Mouse (Mus musculus) limb, embryonic 15.5 days (tissue): ENCODE measurements around the gene Naaladl2. TPM values are rescaled to one million over a fixed set of nuclear protein-coding genes. Genes with fewer than 3 reads are reported as not detected.
A peak's percentile ranks its signal among the peaks of the same experiment; 100 is the strongest.

ENCODE experiments used
- ATAC-seq: fragments of 200-750 bp; cut with Nextera tagmentation; 2 replicates; pipeline ENCODE4 v1.8.0; 2017; ENCODE audit warnings: low read depth, moderate TSS enrichment; ENCODE audit not compliant: insufficient number of reproducible peaks, low FRiP score, low TSS enrichment
- H3K27ac ChIP-seq: fragments of 300-500 bp; sonication (generic); 2 replicates; pipeline ENCODE4 v1.5.1; 2015; ENCODE audit warnings: moderate library complexity, mild to moderate bottlenecking, inconsistent platforms
- H3K27me3 ChIP-seq: fragments of 300-500 bp; sonication (generic); 2 replicates; pipeline ENCODE4 v1.6.1; 2015; ENCODE audit warnings: inconsistent platforms
- H3K36me3 ChIP-seq: fragments of 300-500 bp; sonication (generic); 2 replicates; pipeline ENCODE4 v1.6.1; 2015; ENCODE audit warnings: inconsistent platforms
- H3K4me1 ChIP-seq: fragments of 300-500 bp; sonication (generic); 2 replicates; pipeline ENCODE4 v1.6.1; 2015; ENCODE audit warnings: inconsistent platforms
- H3K4me2 ChIP-seq: fragments of 300-500 bp; sonication (generic); 2 replicates; pipeline ENCODE4 v1.6.1; 2015; ENCODE audit warnings: mild to moderate bottlenecking, inconsistent platforms
- H3K4me3 ChIP-seq: fragments of 300-500 bp; sonication (generic); 2 replicates; pipeline ENCODE4 v1.5.1; 2015; ENCODE audit warnings: mild to moderate bottlenecking, inconsistent platforms
- H3K9ac ChIP-seq: fragments of 300-500 bp; sonication (generic); 2 replicates; pipeline ENCODE4 v1.6.1; 2015; ENCODE audit warnings: inconsistent platforms
- H3K9me3 ChIP-seq: fragments of 300-500 bp; sonication (generic); 2 replicates; pipeline ENCODE4 v1.6.1; 2016; ENCODE audit warnings: inconsistent platforms
- WGBS: fragments of 180-500 bp; shearing (Covaris S2); methylation state at CpG from one replicate; pipeline ENCODE4 v1.1.7; 2015; 5-methylcytosine and 5-hydroxymethylcytosine counted together
- polyA plus RNA-seq: library from polyadenylated mRNA; unstranded; fragments of >200 nt; fragmentation: Nextera tagmentation; extraction: Ambion mirVana; gene quantifications from 2 replicates; pipeline ENCODE4 v1.2.1, GENCODE M21; 2015

The Naaladl2 gene
- polyA plus RNA-seq, 1 experiment from 2014 or later = 2.3 TPM

DNA sequence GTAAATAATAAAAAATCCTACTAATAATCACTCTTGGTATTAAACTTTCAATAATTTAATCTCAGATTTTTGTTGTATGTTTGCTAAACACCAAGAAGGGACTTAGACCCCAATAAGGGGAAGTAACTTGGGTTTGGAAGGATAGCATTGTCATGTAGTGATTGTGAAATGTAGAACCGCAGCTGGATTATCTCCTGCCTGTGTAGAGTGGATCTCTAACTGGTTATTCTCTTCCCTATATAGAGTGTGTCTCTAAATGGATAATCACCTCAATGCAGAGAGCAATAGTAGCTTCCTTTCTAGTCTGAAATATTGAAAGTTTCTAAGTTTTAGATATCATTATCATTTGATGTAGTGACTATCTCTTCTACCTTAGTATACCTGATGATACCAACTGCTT is 1001.3 kb downstream of the Naaladl2 start:
- no peaks in the 10 kb centered on the region for H3K9me3 ChIP-seq
- H3K27ac ChIP-seq = no peak overlapping the region
- H3K4me1 ChIP-seq = no peaks in the 10 kb centered on the region
- no peak overlapping the region for H3K4me2 ChIP-seq
- no peak for ATAC-seq
- 78% methylated on average over 1 of the region's 1 CpGs for WGBS
- H3K4me3 ChIP-seq = no peak overlapping the region
- no peaks in the 10 kb centered on the region for H3K36me3 ChIP-seq
- H3K27me3 ChIP-seq = no peaks in the 10 kb centered on the region
- H3K9ac ChIP-seq = no peak overlapping the region

DNA sequence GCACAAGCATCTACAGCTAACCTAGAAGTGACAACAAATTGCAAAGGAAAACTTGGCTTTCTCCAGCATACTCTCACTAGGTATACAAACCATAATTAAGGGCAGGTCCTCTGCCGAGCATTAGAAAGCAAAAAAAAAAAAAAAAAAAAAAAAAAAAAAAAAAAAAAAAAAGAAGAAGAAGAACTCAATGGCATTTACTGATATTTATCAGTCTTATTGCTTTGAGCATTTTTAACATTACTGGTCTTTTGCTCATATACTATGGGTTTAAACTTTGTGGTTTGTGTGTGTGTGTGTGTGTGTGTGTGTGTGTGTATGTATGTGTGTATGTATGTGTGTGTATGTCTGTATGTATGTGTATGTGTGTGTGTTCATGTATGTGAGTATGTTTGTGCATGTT is 1006.1 kb downstream of the Naaladl2 start:
- ATAC-seq = no peak
- Histone ChIP-seq H3K9ac (no peak overlapping the region), H3K4me2 (no peak overlapping the region), H3K27ac (no peak overlapping the region), H3K4me3 (no peak overlapping the region), H3K9me3 (no peaks in the 10 kb centered on the region), H3K27me3 (no peaks in the 10 kb centered on the region), H3K36me3 (no peaks in the 10 kb centered on the region), H3K4me1 (no peaks in the 10 kb centered on the region)
- 68% methylated on average over 1 of the region's 1 CpGs for WGBS

DNA sequence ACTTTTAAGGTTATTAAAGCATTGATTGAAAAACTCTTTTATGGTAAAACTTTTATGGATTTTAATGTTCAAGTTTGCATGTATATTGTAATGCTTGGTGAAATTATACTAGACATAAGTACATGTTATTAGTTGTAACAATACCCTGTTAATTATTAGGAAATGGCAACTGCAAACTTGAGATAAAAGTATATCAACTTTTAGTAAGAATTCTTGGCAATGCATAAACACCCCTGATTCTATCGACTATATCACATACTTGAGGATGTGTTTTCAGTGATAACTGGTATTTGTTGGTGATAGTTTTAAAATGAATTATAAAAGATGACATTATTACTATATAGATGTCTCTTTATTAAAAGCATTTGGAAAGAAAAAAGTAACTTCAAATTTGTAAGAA is 1017.9 kb downstream of the Naaladl2 start:
- Histone ChIP-seq H3K4me2 (no peak overlapping the region), H3K36me3 (no peaks in the 10 kb centered on the region), H3K4me1 (no peaks in the 10 kb centered on the region), H3K4me3 (no peak overlapping the region), H3K27ac (no peak overlapping the region), H3K9ac (no peak overlapping the region), H3K9me3 (no peaks in the 10 kb centered on the region), H3K27me3 (no peaks in the 10 kb centered on the region)
- WGBS = 76% methylated on average over 1 of the region's 1 CpGs
- ATAC-seq = no peak

DNA sequence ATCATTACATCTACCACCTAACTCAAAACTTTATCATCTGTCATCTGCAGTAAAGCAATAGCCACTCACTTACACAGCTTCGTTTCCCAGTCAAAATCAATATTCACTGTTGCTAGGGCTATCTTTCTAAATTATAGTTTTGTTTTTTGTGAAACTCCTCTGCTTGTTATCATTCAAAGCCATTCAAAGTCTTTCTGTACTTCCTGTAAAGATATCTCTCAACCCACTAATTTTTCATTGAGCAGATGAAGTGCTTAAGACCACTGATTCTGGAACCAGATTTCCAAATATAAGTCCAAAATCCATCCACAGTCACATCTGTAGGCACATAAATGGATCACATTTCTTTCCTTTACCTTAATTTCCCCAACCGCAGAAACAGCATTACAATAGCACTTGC is 1020.0 kb downstream of the Naaladl2 start:
- Histone ChIP-seq H3K9ac (no peak overlapping the region), H3K4me2 (no peak overlapping the region), H3K27ac (no peak overlapping the region), H3K4me3 (no peak overlapping the region), H3K4me1 (no peaks in the 10 kb centered on the region), H3K27me3 (no peaks in the 10 kb centered on the region), H3K36me3 (no peaks in the 10 kb centered on the region), H3K9me3 (no peaks in the 10 kb centered on the region)
- WGBS = 85% methylated on average over 2 of the region's 2 CpGs
- no peak for ATAC-seq

DNA sequence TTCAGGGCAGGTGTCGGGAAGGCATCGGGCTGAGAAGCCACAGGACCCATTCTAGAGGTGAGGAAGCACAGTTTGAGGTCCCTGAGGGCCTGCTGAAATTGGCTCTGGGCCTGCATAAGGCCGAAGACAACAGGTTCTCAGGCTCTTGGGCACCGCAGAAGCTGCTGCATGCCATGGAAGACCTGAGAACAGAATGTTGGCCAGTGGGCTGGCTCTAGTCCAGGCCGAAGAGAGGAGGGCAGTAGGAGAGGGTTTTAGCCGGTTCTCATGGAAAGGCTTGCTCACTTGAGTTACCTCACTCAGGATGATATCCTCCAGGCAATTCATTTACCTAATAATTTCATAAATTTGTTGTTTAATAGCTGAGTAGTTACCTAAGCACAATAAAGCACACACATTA is 1025.9 kb downstream of the Naaladl2 start:
- WGBS = 87% methylated on average over 6 of the region's 6 CpGs
- no peaks in the 10 kb centered on the region for H3K9me3 ChIP-seq
- H3K4me3 ChIP-seq = no peak overlapping the region
- no peaks in the 10 kb centered on the region for H3K36me3 ChIP-seq
- ATAC-seq = no peak
- no peak overlapping the region for H3K4me2 ChIP-seq
- no peaks in the 10 kb centered on the region for H3K4me1 ChIP-seq
- H3K27me3 ChIP-seq = no peaks in the 10 kb centered on the region
- no peak overlapping the region for H3K9ac ChIP-seq
- H3K27ac ChIP-seq = no peak overlapping the region

DNA sequence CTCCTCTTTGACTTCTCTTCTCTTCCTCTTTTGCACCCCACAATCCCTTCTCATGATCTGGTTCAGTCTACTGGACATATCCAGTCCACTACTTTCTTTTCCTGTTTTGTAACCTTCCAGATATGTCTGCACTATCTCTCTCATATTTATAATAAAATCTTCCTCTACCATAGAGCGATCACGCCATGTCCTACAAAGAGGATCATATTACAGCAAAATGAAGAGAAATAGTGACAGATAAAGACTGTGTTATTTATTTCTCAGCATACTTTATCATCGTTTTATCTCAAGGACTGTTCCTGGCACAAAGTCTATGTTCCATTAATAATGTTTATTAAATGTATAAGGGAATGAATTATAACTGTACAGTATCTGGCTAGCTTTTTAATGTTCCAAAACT is 1029.2 kb downstream of the Naaladl2 start:
- WGBS = 82% methylated on average over 3 of the region's 3 CpGs
- Histone ChIP-seq H3K27me3 (no peaks in the 10 kb centered on the region), H3K9ac (no peak overlapping the region), H3K4me3 (no peak overlapping the region), H3K27ac (no peak overlapping the region), H3K4me2 (no peak overlapping the region), H3K4me1 (no peaks in the 10 kb centered on the region), H3K9me3 (no peaks in the 10 kb centered on the region), H3K36me3 (no peaks in the 10 kb centered on the region)
- ATAC-seq = no peak

DNA sequence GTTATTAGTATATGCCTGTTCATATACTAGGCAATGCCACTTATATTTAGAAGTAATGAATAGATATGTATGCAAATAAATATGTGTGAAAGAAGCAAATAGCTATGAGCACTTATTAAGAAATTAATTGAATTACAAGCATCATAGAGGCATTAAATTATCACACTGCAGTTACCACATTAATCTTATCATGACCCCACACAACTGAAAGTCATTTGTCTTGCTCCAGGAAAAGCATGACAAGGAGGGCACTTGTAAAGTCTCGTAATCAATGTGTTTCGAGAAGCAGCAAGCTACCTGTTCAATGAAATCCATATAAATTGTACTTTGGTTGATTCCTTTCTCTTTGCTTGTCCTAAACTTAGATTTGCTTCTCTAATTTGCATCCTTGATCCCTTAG is 1030.7 kb downstream of the Naaladl2 start:
- no peak for ATAC-seq
- Histone ChIP-seq H3K36me3 (no peaks in the 10 kb centered on the region), H3K9me3 (no peaks in the 10 kb centered on the region), H3K9ac (no peak overlapping the region), H3K4me1 (no peaks in the 10 kb centered on the region), H3K27ac (no peak overlapping the region), H3K4me3 (no peak overlapping the region), H3K4me2 (no peak overlapping the region), H3K27me3 (no peaks in the 10 kb centered on the region)
- 77% methylated on average over 2 of the region's 2 CpGs for WGBS

DNA sequence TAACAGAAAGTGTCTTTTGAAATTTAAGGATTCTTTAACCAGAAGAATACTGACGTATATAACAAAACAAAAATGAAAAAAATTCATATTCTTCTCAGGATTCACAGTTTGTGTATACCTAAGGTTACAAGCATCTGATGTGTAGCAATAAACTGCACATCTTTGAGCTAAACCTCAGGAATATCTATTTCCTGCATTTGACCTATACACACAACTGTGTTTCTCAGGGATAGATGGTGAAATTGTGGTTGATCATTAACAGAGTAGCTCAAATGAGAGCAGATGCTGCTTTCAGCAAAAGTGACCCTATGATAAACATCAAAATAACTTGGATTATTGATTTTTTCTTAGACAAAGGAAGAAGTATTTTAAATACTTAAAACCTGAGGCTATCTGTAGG is 1037.7 kb downstream of the Naaladl2 start:
- no peaks in the 10 kb centered on the region for H3K9me3 ChIP-seq
- no peaks in the 10 kb centered on the region for H3K4me1 ChIP-seq
- ATAC-seq = no peak
- WGBS = 87% methylated on average over 1 of the region's 1 CpGs
- H3K9ac ChIP-seq = no peak overlapping the region
- no peaks in the 10 kb centered on the region for H3K27me3 ChIP-seq
- no peak overlapping the region for H3K4me3 ChIP-seq
- H3K36me3 ChIP-seq = no peaks in the 10 kb centered on the region
- H3K27ac ChIP-seq = no peak overlapping the region
- no peak overlapping the region for H3K4me2 ChIP-seq

DNA sequence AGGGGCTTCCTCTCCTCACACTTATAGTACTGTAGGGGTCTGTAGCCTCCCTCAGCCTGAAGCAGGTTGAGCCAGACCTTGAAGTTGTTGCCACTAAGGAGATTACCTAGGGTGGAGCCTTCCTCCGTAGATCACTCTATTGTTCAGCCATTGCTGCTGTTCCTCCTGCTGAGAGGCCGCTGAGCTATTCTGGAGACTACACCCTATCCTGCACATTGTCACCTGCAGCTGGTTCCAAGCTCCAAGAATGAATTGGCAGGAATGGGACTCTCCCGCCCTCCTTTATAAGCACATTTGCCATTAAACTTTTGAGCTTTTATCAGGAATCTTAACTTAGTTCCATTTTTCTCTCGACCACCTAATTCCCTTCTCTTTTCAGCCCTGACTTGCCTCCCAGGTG is 1064.3 kb downstream of the Naaladl2 start:
- H3K9me3 ChIP-seq = no peaks in the 10 kb centered on the region
- no peaks in the 10 kb centered on the region for H3K4me1 ChIP-seq
- 56% methylated on average over 4 of the region's 4 CpGs for WGBS
- ATAC-seq = no peak
- no peak overlapping the region for H3K4me2 ChIP-seq
- no peak overlapping the region for H3K9ac ChIP-seq
- H3K27ac ChIP-seq = no peak overlapping the region
- no peak overlapping the region for H3K4me3 ChIP-seq
- H3K36me3 ChIP-seq = no peaks in the 10 kb centered on the region
- H3K27me3 ChIP-seq = no peaks in the 10 kb centered on the region

DNA sequence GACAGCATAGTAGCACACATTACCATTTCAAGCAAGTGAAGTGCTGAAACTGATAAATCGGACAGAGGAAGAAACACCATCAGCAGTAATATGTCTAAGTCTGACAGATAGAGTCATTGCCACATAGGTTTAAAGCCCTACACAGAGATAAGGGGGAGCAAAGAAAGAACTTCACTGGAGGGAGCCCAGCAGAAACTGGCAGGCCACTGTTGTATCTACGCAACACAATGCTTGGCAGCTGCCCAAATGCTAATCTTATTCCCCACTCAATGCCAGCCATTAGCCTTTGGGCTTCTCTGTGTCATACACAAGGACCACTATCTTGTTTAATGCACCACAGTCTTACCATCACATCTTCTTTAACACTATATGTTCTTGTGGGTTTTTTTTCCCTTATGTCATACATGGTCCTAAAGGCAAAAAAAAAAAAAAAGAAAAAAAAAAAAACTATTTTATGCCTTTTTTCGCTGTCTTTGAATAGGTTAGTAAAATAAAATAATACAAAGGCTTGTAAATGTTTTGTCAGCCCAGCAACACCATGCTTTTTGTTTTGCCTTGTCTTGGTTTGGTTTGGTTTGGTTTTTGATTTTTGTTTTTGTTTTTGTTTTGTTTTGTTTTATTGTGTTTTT is 1072.8 kb downstream of the Naaladl2 start:
- no peak for ATAC-seq
- H3K4me2 ChIP-seq = no peak overlapping the region
- WGBS = 62% methylated on average over 3 of the region's 3 CpGs
- H3K27ac ChIP-seq = no peak overlapping the region
- H3K9me3 ChIP-seq = no peaks in the 10 kb centered on the region
- H3K36me3 ChIP-seq = no peaks in the 10 kb centered on the region
- H3K4me1 ChIP-seq = peaks cover 5% of the 10 kb centered on the region; the same call in 1 of the 2 replicates
- H3K27me3 ChIP-seq = no peaks in the 10 kb centered on the region
- H3K9ac ChIP-seq = no peak overlapping the region
- no peak overlapping the region for H3K4me3 ChIP-seq

DNA sequence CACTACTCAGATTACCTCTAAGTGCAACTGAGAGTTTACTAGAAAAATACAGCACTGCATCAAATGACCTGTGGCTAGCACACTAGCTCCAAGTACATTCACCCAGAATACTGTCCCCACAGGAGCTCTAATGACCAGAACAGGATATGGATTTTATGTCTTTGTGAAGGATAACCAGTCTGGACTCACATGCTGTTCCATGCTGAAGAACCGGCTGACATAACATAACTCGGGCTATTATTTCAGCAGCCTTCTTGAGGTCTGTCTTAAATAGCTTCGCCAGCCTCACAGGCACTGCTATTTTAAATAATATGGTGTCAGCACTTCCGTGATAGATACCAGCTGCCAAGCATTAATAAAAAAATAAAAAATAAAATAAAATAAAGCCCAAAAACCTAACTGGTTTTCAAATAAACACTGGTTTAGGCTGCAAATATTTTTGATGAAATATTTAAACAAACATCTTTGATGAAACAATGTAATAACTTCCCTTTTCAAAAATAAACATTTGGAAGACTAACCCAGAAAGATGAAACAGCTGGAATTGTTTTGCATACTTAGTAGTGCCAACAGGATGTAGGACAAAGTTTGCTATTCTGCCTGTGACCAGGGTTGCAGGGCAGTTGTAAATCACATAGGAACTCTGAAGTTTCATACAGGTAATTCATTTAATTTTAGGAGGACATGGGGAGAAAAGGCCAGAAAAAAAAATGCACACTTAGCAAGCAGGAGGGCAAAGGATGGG is 1073.5 kb downstream of the Naaladl2 start:
- no peak overlapping the region for H3K4me3 ChIP-seq
- no peaks in the 10 kb centered on the region for H3K9me3 ChIP-seq
- peaks cover 5% of the 10 kb centered on the region; the same call in 1 of the 2 replicates for H3K4me1 ChIP-seq
- no peak overlapping the region for H3K27ac ChIP-seq
- 22% methylated on average over 4 of the region's 4 CpGs for WGBS
- 0 out of 2 replicates have a peak, but pooled peaks have one; percentile 44 for ATAC-seq
- H3K27me3 ChIP-seq = no peaks in the 10 kb centered on the region
- no peaks in the 10 kb centered on the region for H3K36me3 ChIP-seq
- H3K9ac ChIP-seq = no peak overlapping the region
- no peak overlapping the region for H3K4me2 ChIP-seq

DNA sequence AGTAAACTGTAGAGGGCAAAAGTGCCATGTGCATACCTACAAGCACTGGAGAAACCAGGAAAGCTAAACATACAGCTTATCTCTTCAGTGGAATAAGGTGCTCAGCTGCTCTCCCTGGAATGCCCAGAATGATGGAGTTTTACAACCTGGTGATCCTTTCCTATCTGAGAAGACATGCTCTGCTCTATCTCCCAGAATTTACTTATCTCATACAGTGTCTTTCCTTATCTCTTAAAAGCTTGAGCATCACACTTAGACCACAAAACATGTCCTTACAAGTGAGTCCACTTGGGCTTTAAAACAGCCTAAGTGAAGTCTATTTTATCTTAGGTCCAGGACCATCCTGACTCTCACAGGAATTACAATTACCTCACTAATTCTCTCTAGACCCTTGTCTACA is 1095.8 kb downstream of the Naaladl2 start:
- Histone ChIP-seq H3K4me2 (no peak overlapping the region), H3K9me3 (no peaks in the 10 kb centered on the region), H3K36me3 (no peaks in the 10 kb centered on the region), H3K4me1 (no peaks in the 10 kb centered on the region), H3K4me3 (no peak overlapping the region), H3K27me3 (no peaks in the 10 kb centered on the region), H3K9ac (no peak overlapping the region), H3K27ac (no peak overlapping the region)
- no peak for ATAC-seq
